Mouse (Mus musculus): ENCODE measurements around the gene C1ql3. TPM values are rescaled to one million over a fixed set of nuclear protein-coding genes. Genes with fewer than 3 reads are reported as not detected.
A peak's percentile ranks its signal among the peaks of the same experiment; 100 is the strongest.

Gene C1ql3
- polyA plus RNA-seq (2015; fragmentation: Nextera tagmentation; extraction: Ambion mirVana) = 1.8 and 2.2 TPM in 2 replicates

DNA sequence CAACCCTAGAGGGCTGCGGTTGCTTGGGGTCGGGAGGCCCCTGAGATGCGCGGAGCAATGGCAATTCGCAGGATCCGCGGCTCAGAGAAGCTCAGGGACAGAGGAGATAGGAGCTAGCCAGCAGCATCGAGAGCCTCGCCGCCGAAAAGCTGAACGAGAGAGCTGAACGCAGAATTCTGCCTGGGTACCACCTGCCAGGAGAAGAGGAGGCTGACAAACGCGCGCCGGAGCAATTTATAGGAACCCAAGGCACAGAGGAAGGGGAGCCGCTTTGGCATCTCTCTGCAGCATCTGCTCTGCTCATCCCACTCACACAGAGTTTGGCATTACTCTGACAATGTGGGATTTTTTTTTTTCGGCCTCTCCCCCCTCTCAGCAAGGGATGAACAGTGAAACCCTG is at the start of gene C1ql3:
TSS of gene C1ql3 (minus strand) at position 335 of the 400 bp plus-strand sequence.
- no peaks in the 10 kb centered on the region for H3K36me3 ChIP-seq (ENCODE audit: control insufficient read depth, insufficient read depth, low read length)
- peak; percentile 36; the same call in 1 of the 2 replicates for ATAC-seq
- H3K4me2 ChIP-seq (ENCODE audit: low read length) = peak within 1 kb of the TSS; percentile 100
- H3K27ac ChIP-seq (ENCODE audit: low read length) = peak within 1 kb of the TSS; percentile 4; the same call in 1 of the 2 replicates
- no peaks in the 10 kb centered on the region for H3K9me3 ChIP-seq (replicated peaks; ENCODE audit: control insufficient read depth, low read length, poor library complexity, severe bottlenecking)
- H3K9ac ChIP-seq (ENCODE audit: low read depth, low read length) = peak within 1 kb of the TSS; percentile 74
- peaks cover 22% of the 10 kb centered on the region for H3K27me3 ChIP-seq (ENCODE audit: control insufficient read depth, insufficient read depth, low read depth, low read length)
- WGBS = under 1% methylated on average over 19 of the region's 19 CpGs
- peaks cover 19% of the 10 kb centered on the region for H3K4me1 ChIP-seq (ENCODE audit: control insufficient read depth, insufficient read depth, low read length)
- H3K4me3 ChIP-seq (ENCODE audit: low read depth, low read length) = peak within 1 kb of the TSS; percentile 62

DNA sequence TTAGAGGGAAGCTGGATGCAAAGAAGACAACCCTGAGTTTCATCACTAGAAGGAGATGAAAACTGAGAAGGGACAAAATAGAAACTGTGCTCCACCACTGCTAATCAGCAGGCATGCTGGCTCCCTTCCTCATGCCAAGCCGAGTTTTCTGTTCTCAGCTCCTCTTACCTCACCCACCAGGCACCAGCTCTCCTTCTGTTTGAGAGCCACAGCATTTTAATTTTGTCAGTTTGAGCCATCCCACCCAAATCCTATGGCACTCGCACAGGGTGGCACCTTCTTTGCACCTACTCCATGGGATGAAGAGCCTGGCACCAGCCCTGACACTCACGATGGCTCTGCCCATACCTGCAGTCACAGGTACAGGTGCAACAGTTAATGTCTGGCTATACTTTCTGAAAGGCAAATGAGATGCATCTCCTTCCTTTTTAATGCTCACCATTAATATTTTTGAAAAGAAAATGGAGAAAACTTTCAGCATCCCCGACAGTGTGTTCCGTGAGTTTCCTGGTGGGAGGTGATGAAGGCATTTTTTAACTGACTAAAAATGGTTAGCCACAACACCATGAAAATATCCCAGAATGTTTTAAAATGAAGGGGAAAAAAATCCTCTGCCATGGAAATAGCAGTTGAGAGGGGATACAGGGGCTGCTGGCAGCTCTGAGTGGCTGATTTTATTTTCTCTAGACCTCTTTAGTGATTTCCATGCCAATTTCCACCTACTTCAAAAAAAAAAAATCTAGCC is 49.0 kb upstream of the C1ql3 start:
- Histone ChIP-seq H3K27ac (ENCODE audit: low read length) (no peak overlapping the region), H3K9ac (ENCODE audit: low read depth, low read length) (no peak overlapping the region), H3K4me1 (ENCODE audit: control insufficient read depth, insufficient read depth, low read length) (no peaks in the 10 kb centered on the region), H3K27me3 (ENCODE audit: control insufficient read depth, insufficient read depth, low read depth, low read length) (no peaks in the 10 kb centered on the region), H3K9me3 (replicated peaks; ENCODE audit: control insufficient read depth, low read length, poor library complexity, severe bottlenecking) (no peaks in the 10 kb centered on the region), H3K36me3 (ENCODE audit: control insufficient read depth, insufficient read depth, low read length) (no peaks in the 10 kb centered on the region), H3K4me3 (ENCODE audit: low read depth, low read length) (no peak overlapping the region), H3K4me2 (ENCODE audit: low read length) (no peak overlapping the region)
- no peak for ATAC-seq
- WGBS = 92% methylated on average over 5 of the region's 5 CpGs

DNA sequence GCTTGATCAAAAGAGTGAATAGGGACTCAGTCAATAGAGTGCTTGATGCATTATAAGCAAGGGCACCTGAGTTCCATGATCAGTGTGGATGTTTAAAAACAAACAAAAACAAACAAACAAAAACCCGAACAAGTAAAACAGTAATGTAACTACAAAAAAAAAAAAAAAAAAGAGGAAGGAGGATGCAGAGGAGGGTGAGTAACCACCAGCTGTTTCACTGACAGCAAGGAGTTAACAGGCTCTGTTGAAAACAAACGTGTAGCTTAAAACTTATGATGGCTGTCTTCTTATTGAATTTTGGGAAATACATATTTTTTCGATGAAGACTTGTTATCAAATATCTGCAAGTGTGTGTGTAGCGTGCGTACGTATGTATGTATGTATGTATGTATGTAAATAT is 37.0 kb upstream of the C1ql3 start:
- Histone ChIP-seq H3K4me2 (ENCODE audit: low read length) (no peak overlapping the region), H3K27ac (ENCODE audit: low read length) (no peak overlapping the region), H3K27me3 (ENCODE audit: control insufficient read depth, insufficient read depth, low read depth, low read length) (no peaks in the 10 kb centered on the region), H3K9ac (ENCODE audit: low read depth, low read length) (no peak overlapping the region), H3K36me3 (ENCODE audit: control insufficient read depth, insufficient read depth, low read length) (no peaks in the 10 kb centered on the region), H3K9me3 (replicated peaks; ENCODE audit: control insufficient read depth, low read length, poor library complexity, severe bottlenecking) (no peaks in the 10 kb centered on the region), H3K4me3 (ENCODE audit: low read depth, low read length) (no peak overlapping the region), H3K4me1 (ENCODE audit: control insufficient read depth, insufficient read depth, low read length) (no peaks in the 10 kb centered on the region)
- no peak for ATAC-seq
- 90% methylated on average over 6 of the region's 6 CpGs for WGBS

DNA sequence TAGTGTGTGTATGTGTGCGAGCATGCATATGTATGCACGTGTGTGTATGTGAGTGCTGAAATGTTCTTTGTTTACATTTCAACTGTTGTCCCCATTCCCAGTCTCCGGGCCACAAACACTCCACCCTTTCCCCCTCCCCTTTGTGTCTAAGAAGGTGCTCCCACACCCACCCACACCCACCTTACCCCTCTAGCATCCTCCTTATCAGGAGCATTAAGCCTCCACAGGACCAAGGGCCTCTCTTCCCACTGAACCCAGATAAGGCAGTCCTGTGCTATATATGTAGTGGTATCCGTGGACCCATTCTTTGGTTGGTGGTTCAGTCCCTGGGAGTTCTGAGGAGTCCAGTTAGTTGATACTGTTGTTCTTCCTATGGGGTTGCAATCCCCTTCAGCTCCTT is 32.9 kb upstream of the C1ql3 start:
- 93% methylated on average over 4 of the region's 4 CpGs for WGBS
- no peak overlapping the region for H3K4me3 ChIP-seq (ENCODE audit: low read depth, low read length)

DNA sequence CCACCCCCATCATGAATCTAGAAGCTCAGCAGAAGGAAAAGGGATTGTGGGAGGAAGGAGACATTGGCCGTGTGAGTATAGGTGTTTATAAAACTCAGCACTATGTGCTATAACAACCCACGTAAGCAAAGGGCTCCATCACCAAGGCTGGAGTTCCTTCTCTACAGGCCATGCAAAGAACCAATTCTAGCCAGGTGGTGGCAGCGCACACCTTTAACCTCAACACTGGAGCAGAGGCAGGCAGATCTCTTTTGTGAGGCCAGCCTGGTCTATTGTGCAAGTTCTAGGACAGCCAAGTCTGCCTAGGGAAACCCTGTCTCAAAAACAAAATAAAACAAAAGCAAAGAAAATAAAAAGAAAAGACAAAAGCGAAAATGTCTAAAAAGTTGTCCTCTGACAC is 28.2 kb upstream of the C1ql3 start:
- 96% methylated on average over 4 of the region's 4 CpGs for WGBS
- ATAC-seq = no peak

More for the DNA sequence above, 32.9 kb upstream of the C1ql3 start:
- H3K27ac ChIP-seq (ENCODE audit: low read length) = no peak overlapping the region
- H3K9ac ChIP-seq (ENCODE audit: low read depth, low read length) = no peak overlapping the region
- H3K4me1 ChIP-seq (ENCODE audit: control insufficient read depth, insufficient read depth, low read length) = no peaks in the 10 kb centered on the region
- H3K9me3 ChIP-seq (replicated peaks; ENCODE audit: control insufficient read depth, low read length, poor library complexity, severe bottlenecking) = no peaks in the 10 kb centered on the region
- H3K4me2 ChIP-seq (ENCODE audit: low read length) = no peak overlapping the region
- no peaks in the 10 kb centered on the region for H3K27me3 ChIP-seq (ENCODE audit: control insufficient read depth, insufficient read depth, low read depth, low read length)
- H3K36me3 ChIP-seq (ENCODE audit: control insufficient read depth, insufficient read depth, low read length) = no peaks in the 10 kb centered on the region
- ATAC-seq = no peak

DNA sequence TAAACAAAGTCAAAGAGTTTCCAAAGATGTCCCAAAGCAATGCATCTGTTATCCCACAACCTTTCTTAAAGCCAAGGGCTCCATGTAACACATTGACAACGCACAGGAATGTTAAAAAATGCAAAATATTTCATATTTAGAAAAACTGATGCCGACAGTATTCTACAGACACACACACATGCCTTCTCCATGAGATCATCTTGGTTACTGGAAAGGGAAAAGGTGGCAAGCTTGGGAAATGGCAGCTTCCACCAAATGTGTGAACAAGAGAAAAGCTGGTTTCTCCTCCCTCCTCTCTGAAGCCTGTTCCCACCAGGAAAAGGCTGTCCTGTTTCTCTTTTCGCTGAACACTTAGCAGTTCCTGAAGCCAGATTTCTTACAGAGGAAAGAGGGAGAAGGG is 27.2 kb upstream of the C1ql3 start:
- H3K4me2 ChIP-seq (ENCODE audit: low read length) = no peak overlapping the region
- ATAC-seq = no peak
- 78% methylated on average over 3 of the region's 3 CpGs for WGBS
- no peak overlapping the region for H3K9ac ChIP-seq (ENCODE audit: low read depth, low read length)
- H3K27me3 ChIP-seq (ENCODE audit: control insufficient read depth, insufficient read depth, low read depth, low read length) = no peaks in the 10 kb centered on the region
- H3K27ac ChIP-seq (ENCODE audit: low read length) = no peak overlapping the region
- H3K9me3 ChIP-seq (replicated peaks; ENCODE audit: control insufficient read depth, low read length, poor library complexity, severe bottlenecking) = no peaks in the 10 kb centered on the region
- no peaks in the 10 kb centered on the region for H3K36me3 ChIP-seq (ENCODE audit: control insufficient read depth, insufficient read depth, low read length)
- H3K4me1 ChIP-seq (ENCODE audit: control insufficient read depth, insufficient read depth, low read length) = no peaks in the 10 kb centered on the region
- H3K4me3 ChIP-seq (ENCODE audit: low read depth, low read length) = no peak overlapping the region

More for the DNA sequence above, 28.2 kb upstream of the C1ql3 start:
- H3K9me3 ChIP-seq (replicated peaks; ENCODE audit: control insufficient read depth, low read length, poor library complexity, severe bottlenecking) = no peaks in the 10 kb centered on the region
- H3K27ac ChIP-seq (ENCODE audit: low read length) = no peak overlapping the region
- no peak overlapping the region for H3K4me3 ChIP-seq (ENCODE audit: low read depth, low read length)
- no peaks in the 10 kb centered on the region for H3K36me3 ChIP-seq (ENCODE audit: control insufficient read depth, insufficient read depth, low read length)
- H3K27me3 ChIP-seq (ENCODE audit: control insufficient read depth, insufficient read depth, low read depth, low read length) = no peaks in the 10 kb centered on the region
- no peaks in the 10 kb centered on the region for H3K4me1 ChIP-seq (ENCODE audit: control insufficient read depth, insufficient read depth, low read length)
- H3K4me2 ChIP-seq (ENCODE audit: low read length) = no peak overlapping the region
- no peak overlapping the region for H3K9ac ChIP-seq (ENCODE audit: low read depth, low read length)

DNA sequence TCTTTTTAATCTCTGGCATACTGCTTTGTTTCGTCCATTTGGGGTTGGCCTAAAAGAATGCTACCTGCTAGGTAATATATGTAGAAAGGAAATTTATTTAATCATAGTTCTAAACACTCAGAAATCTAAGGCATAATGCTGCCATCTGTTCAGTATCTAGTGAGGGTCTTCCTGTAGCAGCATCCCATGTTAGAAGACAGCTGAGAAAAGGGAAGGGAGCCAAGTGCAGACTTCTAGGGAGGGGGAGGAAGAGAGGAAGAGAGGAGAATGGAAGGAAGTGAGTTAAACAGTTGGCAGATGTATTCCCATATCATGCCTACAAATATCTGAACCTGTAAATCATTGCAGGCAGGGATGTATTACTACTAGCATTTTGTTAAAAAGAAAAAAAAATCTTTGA is 7.3 kb upstream of the C1ql3 start:
- ATAC-seq = no peak
- no peak overlapping the region for H3K27ac ChIP-seq (ENCODE audit: low read length)
- no peaks in the 10 kb centered on the region for H3K9me3 ChIP-seq (replicated peaks; ENCODE audit: control insufficient read depth, low read length, poor library complexity, severe bottlenecking)
- no peak overlapping the region for H3K4me2 ChIP-seq (ENCODE audit: low read length)
- no peaks in the 10 kb centered on the region for H3K36me3 ChIP-seq (ENCODE audit: control insufficient read depth, insufficient read depth, low read length)
- no peaks in the 10 kb centered on the region for H3K4me1 ChIP-seq (ENCODE audit: control insufficient read depth, insufficient read depth, low read length)
- H3K4me3 ChIP-seq (ENCODE audit: low read depth, low read length) = no peak overlapping the region
- WGBS = 67% methylated on average over 1 of the region's 1 CpGs
- H3K9ac ChIP-seq (ENCODE audit: low read depth, low read length) = no peak overlapping the region
- H3K27me3 ChIP-seq (ENCODE audit: control insufficient read depth, insufficient read depth, low read depth, low read length) = 0 out of 2 replicates have a peak, but pooled peaks cover under 1% of the 10 kb centered on the region

DNA sequence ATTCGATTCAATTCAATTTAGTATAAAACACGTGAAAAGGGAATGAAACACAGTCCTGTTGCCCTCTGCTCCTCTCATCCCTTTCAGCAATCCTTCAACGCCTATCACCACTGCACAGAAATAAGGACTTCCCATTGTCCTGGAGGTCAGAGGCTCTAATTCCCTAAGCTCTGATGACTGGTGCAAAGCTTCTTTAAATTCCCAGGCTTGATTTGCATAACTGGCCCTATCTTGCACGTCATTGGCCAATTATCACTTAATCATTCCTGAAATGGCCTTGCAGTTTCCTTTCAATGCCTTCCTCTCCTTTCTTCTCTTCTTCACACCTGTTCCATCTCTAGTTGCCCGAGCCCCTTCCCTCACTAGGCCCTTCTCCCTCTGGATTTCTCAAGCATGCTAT is 6.8 kb upstream of the C1ql3 start:
- Histone ChIP-seq H3K27ac (ENCODE audit: low read length) (no peak overlapping the region), H3K4me2 (ENCODE audit: low read length) (no peak overlapping the region), H3K9ac (ENCODE audit: low read depth, low read length) (no peak overlapping the region), H3K4me3 (ENCODE audit: low read depth, low read length) (no peak overlapping the region), H3K4me1 (ENCODE audit: control insufficient read depth, insufficient read depth, low read length) (no peaks in the 10 kb centered on the region), H3K36me3 (ENCODE audit: control insufficient read depth, insufficient read depth, low read length) (no peaks in the 10 kb centered on the region), H3K9me3 (replicated peaks; ENCODE audit: control insufficient read depth, low read length, poor library complexity, severe bottlenecking) (no peaks in the 10 kb centered on the region), H3K27me3 (ENCODE audit: control insufficient read depth, insufficient read depth, low read depth, low read length) (peaks cover 4% of the 10 kb centered on the region; the same call in 1 of the 2 replicates)
- no peak for ATAC-seq
- WGBS = 24% methylated on average over 5 of the region's 5 CpGs

DNA sequence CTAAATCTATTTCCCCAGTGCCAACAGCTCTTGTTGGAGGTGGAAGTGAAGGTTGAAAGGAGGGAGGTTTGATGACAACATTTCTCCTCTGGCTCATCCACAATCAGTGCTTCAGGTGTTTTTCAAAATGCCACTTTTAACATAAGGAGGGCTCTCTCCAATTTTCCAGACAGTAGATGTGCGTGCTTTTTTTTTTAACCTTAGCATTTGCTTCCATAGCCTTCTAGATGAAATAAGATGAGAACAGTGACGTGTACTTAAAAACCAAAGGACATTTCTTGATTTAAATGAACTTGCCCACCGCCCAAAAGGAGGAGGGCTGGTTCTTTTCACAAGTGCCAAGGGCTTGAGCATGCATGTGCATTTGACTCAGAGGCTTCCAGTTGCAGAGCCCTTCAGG is 367 bp upstream of the C1ql3 start:
- H3K9ac ChIP-seq (ENCODE audit: low read depth, low read length) = peak overlapping the region; percentile 49; the same call in 1 of the 2 replicates
- H3K36me3 ChIP-seq (ENCODE audit: control insufficient read depth, insufficient read depth, low read length) = no peaks in the 10 kb centered on the region
- H3K4me3 ChIP-seq (ENCODE audit: low read depth, low read length) = peak overlapping the region; percentile 62
- H3K9me3 ChIP-seq (replicated peaks; ENCODE audit: control insufficient read depth, low read length, poor library complexity, severe bottlenecking) = no peaks in the 10 kb centered on the region
- peaks cover 22% of the 10 kb centered on the region for H3K27me3 ChIP-seq (ENCODE audit: control insufficient read depth, insufficient read depth, low read depth, low read length)
- 42% methylated on average over 3 of the region's 3 CpGs for WGBS
- no peak overlapping the region for H3K27ac ChIP-seq (ENCODE audit: low read length)
- ATAC-seq = no peak
- peaks cover 19% of the 10 kb centered on the region for H3K4me1 ChIP-seq (ENCODE audit: control insufficient read depth, insufficient read depth, low read length)
- peak overlapping the region; percentile 100 for H3K4me2 ChIP-seq (ENCODE audit: low read length)

Data from midbrain, embryonic 16.5 days (tissue).